Mouse (Mus musculus) forebrain, embryonic 12.5 days (tissue): Measurements from ENCODE around the gene Mrtfb. TPM values are rescaled to one million over a fixed set of nuclear protein-coding genes. Genes with fewer than 3 reads are reported as not detected.
"Not testable (repeated sequence)": the region's sequence is repeated elsewhere in the genome, so short reads cannot be mapped to it uniquely, and the experiment has no call there.

Experiments used
- ATAC-seq: fragments of 200-750 bp; cut with Nextera tagmentation; 2 replicates; pipeline ENCODE4 v1.8.0; 2017; ENCODE audit warnings: moderate TSS enrichment; ENCODE audit not compliant: low FRiP score
- H3K27ac ChIP-seq: fragments of 300-500 bp; sonication (generic); 2 replicates; pipeline ENCODE4 v1.5.1; 2016; ENCODE audit warnings: mild to moderate bottlenecking
- H3K27me3 ChIP-seq: fragments of 300-500 bp; sonication (generic); 2 replicates; pipeline ENCODE4 v1.6.1; 2016; ENCODE audit warnings: mild to moderate bottlenecking
- H3K36me3 ChIP-seq: fragments of 300-500 bp; sonication (generic); replicated peaks from 2 replicates; pipeline ENCODE4 v1.6.1; 2016; ENCODE audit warnings: mild to moderate bottlenecking
- H3K4me1 ChIP-seq: fragments of 300-500 bp; sonication (generic); 2 replicates; pipeline ENCODE4 v1.6.1; 2016
- H3K4me2 ChIP-seq: fragments of 300-500 bp; sonication (generic); 2 replicates; pipeline ENCODE4 v1.6.1; 2016; ENCODE audit warnings: mild to moderate bottlenecking, moderate library complexity
- H3K4me3 ChIP-seq: fragments of 300-500 bp; sonication (generic); replicated peaks from 2 replicates; pipeline ENCODE4 v1.5.1; 2016; ENCODE audit warnings: mild to moderate bottlenecking
- H3K9ac ChIP-seq: fragments of 300-500 bp; sonication (generic); 2 replicates; pipeline ENCODE4 v1.6.1; 2016; ENCODE audit warnings: mild to moderate bottlenecking
- H3K9me3 ChIP-seq: fragments of 300-500 bp; sonication (generic); 2 replicates; pipeline ENCODE4 v1.6.1; 2016
- WGBS: fragments of 180-500 bp; shearing (Covaris S2); methylation state at CpG from one replicate; pipeline ENCODE4 v1.1.7; 2016; 5-methylcytosine and 5-hydroxymethylcytosine counted together
- polyA plus RNA-seq: library from polyadenylated mRNA; unstranded; fragments of >200 nt; fragmentation: Nextera tagmentation; extraction: Ambion mirVana; gene quantifications from 2 replicates; pipeline ENCODE4 v1.2.1, GENCODE M21; 2016

Mrtfb gene
- polyA plus RNA-seq, 1 experiment from 2014 or later: 15.5 TPM

DNA sequence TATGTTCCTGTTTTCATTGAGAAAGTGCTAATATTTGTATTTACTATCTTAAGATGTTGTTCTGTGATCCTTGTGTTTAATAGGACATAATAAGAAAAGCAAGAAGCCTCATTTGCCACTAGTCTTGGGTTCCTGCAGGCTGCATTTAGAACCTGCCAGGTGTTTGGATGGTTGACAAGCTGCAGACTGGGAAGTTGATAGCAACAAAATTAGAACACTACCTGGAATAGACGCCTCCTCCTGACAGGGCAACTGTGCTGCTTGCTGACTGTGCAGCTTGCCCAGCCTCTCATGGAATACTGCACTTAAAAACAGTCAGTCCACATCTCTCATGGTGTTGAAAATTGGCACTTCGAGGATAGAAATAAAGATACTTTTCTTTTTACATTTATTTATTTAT, 76.3 kb downstream of the Mrtfb start:
- Histone ChIP-seq H3K4me3 (no peak overlapping the region), H3K27me3 (no peaks in the 10 kb centered on the region), H3K27ac (no peak overlapping the region), H3K4me2 (no peak overlapping the region), H3K9ac (no peak overlapping the region), H3K36me3 (no peaks in the 10 kb centered on the region), H3K9me3 (no peaks in the 10 kb centered on the region), H3K4me1 (peaks cover 5% of the 10 kb centered on the region)
- ATAC-seq: no peak
- 92% methylated on average over 2 of the region's 2 CpGs for WGBS

DNA sequence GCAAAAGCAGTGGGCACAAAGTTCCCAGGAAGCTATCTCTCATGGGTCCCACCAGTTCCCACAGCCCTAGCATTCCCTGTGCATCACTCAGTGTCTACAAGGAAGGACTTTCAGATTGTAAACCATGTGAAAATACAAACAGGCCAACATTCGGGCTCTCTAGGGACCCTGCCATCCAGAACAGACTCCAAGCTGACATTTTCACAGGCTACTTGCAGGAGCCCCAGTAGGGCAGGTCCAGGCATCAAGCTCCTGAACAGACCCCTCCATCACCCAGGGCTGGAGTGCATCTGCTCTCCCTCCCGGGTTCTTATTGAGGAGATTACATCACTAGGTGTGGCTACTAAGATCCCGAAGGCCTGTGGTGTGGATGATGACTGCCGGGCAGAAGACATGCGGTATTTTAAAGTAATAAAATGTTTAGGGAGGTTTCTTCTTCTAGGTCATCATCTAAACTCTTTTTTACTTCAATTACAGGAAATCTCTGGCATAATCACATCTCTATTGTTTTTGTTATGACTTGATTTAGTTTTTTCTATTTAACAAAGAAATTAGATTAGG, 77.6 kb downstream of the Mrtfb start:
- Histone ChIP-seq H3K27me3 (no peaks in the 10 kb centered on the region), H3K4me2 (no peak overlapping the region), H3K9ac (no peak overlapping the region), H3K27ac (no peak overlapping the region), H3K36me3 (no peaks in the 10 kb centered on the region), H3K9me3 (no peaks in the 10 kb centered on the region), H3K4me3 (no peak overlapping the region), H3K4me1 (peaks cover 5% of the 10 kb centered on the region)
- WGBS: 84% methylated on average over 5 of the region's 5 CpGs
- ATAC-seq: no peak

DNA sequence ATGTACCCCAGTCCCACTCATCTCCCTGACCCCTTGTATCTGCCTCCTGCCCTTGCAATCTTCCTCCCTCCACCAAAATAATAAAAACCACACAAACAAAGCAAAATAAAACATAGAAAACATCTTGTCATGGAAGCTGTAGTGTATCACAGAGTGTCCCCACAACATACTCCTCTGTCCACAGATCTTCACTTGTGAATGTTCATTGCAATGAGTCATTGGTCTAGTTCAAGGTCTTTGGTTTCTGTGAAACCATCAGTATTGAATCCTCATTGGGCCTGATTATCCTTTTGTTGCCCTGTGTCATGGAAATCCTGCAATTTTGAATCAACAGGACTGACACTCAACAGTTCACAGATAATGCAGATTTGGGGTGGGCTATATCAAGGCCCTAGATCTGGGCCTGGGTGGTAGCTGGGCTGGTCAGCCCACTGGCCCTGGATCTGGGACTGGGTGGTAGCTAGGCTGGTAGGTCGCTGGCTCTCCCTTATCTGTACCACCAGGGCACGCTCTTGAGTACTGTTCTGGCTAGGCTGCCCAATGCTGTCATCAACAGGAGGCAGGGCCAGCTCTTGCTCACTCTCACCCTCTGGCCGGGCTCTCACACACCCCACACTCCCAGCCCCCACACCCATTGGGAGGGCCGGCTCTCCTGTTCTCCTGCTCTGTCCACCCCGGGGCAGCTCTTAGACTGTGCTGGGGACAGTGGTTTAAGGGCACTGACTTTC, 80.4 kb downstream of the Mrtfb start:
- no peak for ATAC-seq

DNA sequence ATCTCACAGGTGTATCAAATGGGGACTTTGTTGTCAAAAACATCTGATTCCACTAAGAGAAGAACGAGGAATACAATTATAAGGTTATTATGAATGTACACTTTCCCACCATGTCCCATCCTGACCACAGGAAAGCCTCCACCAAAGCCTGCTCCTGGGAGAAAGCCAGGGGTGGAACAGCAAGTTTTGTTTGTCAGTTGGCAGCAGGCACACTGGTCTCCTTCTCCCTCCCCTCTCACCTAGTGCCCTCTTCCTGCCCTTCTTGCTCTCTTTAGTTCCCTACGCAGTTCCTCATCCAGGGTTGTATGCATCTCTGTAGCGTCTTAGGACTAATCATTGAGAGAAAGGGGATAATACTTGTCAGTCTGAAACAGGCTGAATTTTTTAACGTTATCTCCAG, 81.8 kb downstream of the Mrtfb start:
- Histone ChIP-seq H3K4me3 (no peak overlapping the region), H3K9me3 (no peaks in the 10 kb centered on the region), H3K9ac (no peak overlapping the region), H3K4me1 (no peaks in the 10 kb centered on the region), H3K4me2 (no peak overlapping the region), H3K27ac (no peak overlapping the region), H3K36me3 (no peaks in the 10 kb centered on the region), H3K27me3 (no peaks in the 10 kb centered on the region)
- WGBS: 79% methylated on average over 4 of the region's 4 CpGs
- ATAC-seq: no peak

More for the DNA sequence above, 80.4 kb downstream of the Mrtfb start:
- Histone ChIP-seq H3K4me1 (no peaks in the 10 kb centered on the region), H3K9me3 (no peaks in the 10 kb centered on the region), H3K27ac (no peak overlapping the region), H3K36me3 (no peaks in the 10 kb centered on the region), H3K27me3 (no peaks in the 10 kb centered on the region), H3K9ac (no peak overlapping the region), H3K4me2 (no peak overlapping the region), H3K4me3 (no peak overlapping the region)
- whole genome bisulfite sequencing: 65% methylated on average over 5 of the region's 5 CpGs

- Histone ChIP-seq H3K4me1 (no peaks in the 10 kb centered on the region), H3K4me3 (no peak overlapping the region), H3K36me3 (no peaks in the 10 kb centered on the region), H3K27ac (no peak overlapping the region), H3K9me3 (no peaks in the 10 kb centered on the region), H3K27me3 (no peaks in the 10 kb centered on the region), H3K9ac (no peak overlapping the region), H3K4me2 (no peak overlapping the region)
- ATAC-seq: no peak
- 90% methylated on average over 6 of the region's 6 CpGs for WGBS
Observed at GRCm38 (mm10) chr16:13339433-13339832, 83.2 kb downstream of the Mrtfb start.

- WGBS: 91% methylated on average over 2 of the region's 2 CpGs
- H3K9me3 ChIP-seq, H3K4me1 ChIP-seq, H3K9ac ChIP-seq, H3K27me3 ChIP-seq, H3K27ac ChIP-seq, ATAC-seq, H3K36me3 ChIP-seq, H3K4me2 ChIP-seq, H3K4me3 ChIP-seq: not testable (repeated sequence)
Observed at GRCm38 (mm10) chr16:13345822-13346221, 89.5 kb downstream of the Mrtfb start.

DNA sequence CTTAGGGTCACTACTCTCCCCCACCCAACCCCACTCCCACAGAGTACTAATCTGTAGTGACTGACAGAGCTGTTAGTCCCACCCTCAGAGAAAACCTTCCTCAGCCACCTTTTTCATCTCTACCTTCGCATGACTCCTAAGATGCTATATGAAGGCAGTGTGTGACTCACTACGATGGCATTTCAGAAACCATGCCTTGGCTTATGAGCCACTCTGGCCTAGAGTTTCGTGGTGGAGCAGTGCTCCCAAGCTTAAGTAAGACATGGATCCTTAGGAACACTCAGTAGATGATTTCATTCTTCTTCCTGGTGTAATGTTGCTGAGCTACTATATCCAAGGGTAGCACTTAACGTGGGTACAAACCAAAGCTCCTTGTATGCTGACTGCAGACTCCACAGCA, 94.4 kb downstream of the Mrtfb start:
- 90% methylated on average over 4 of the region's 4 CpGs for WGBS
- H3K27me3 ChIP-seq: no peaks in the 10 kb centered on the region

DNA sequence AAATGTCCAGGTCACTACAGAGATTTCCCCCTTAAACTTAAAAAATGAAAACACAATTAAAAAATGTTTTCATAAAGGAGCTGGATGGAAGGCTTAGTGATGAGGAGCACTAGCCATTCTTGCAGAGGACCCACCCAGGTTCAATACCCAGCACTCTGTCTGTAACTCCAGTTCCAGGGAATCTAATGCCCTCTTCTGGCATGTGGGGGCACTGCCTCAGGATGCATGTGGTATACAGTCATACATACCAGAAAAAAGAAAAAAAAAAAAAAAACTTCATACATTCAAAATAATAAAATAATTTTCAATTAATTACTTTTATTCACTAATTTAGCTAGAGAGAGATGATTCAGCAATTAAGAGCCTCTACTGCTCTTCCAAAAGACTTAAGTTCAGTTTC, 95.0 kb downstream of the Mrtfb start:
- no peak for ATAC-seq
- Histone ChIP-seq H3K27ac (no peak overlapping the region), H3K36me3 (no peaks in the 10 kb centered on the region), H3K27me3 (no peaks in the 10 kb centered on the region), H3K9me3 (no peaks in the 10 kb centered on the region), H3K9ac (no peak overlapping the region), H3K4me1 (peaks cover 5% of the 10 kb centered on the region; the same call in 1 of the 2 replicates), H3K4me3 (no peak overlapping the region), H3K4me2 (no peak overlapping the region)

More for the DNA sequence above, 94.4 kb downstream of the Mrtfb start:
- peaks cover 5% of the 10 kb centered on the region; the same call in 1 of the 2 replicates for H3K4me1 ChIP-seq
- H3K4me3 ChIP-seq: no peak overlapping the region
- H3K36me3 ChIP-seq: no peaks in the 10 kb centered on the region
- H3K4me2 ChIP-seq: no peak overlapping the region
- H3K9ac ChIP-seq: no peak overlapping the region
- no peak overlapping the region for H3K27ac ChIP-seq
- H3K9me3 ChIP-seq: no peaks in the 10 kb centered on the region
- ATAC-seq: no peak

GRCm38 (mm10) chr16:13353927-13354326, 97.6 kb downstream of the Mrtfb start:
- no peak for ATAC-seq
- Histone ChIP-seq H3K36me3 (no peaks in the 10 kb centered on the region), H3K4me2 (no peak overlapping the region), H3K9ac (no peak overlapping the region), H3K4me3 (no peak overlapping the region), H3K4me1 (peaks cover 17% of the 10 kb centered on the region), H3K27me3 (no peaks in the 10 kb centered on the region), H3K27ac (no peak overlapping the region), H3K9me3 (no peaks in the 10 kb centered on the region)
- WGBS: 33% methylated on average over 4 of the region's 4 CpGs

DNA sequence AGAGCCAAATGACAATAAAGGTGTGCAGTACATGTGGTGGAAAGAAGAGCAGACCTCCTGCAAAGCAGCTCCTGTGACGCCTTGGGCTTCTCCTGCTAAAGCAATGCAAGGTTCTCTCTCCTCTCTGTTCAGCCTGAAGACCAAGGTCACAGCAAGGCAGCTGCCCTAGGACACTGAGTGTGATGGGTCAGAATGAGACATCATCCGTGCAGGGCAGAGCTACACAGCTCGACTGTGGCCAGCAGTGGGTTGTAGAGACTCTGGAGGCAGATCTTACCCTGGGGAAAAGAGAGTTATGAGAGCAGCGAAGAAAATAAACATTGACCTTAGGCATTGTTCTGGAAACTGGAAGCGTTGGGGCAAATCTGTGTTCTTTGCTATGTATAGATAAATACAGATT, 98.2 kb downstream of the Mrtfb start:
- H3K4me3 ChIP-seq: no peak overlapping the region
- 83% methylated on average over 5 of the region's 5 CpGs for WGBS
- no peak for ATAC-seq
- no peak overlapping the region for H3K9ac ChIP-seq
- no peaks in the 10 kb centered on the region for H3K27me3 ChIP-seq
- H3K4me2 ChIP-seq: no peak overlapping the region
- peaks cover 17% of the 10 kb centered on the region for H3K4me1 ChIP-seq
- H3K9me3 ChIP-seq: no peaks in the 10 kb centered on the region
- H3K27ac ChIP-seq: no peak overlapping the region
- H3K36me3 ChIP-seq: no peaks in the 10 kb centered on the region

DNA sequence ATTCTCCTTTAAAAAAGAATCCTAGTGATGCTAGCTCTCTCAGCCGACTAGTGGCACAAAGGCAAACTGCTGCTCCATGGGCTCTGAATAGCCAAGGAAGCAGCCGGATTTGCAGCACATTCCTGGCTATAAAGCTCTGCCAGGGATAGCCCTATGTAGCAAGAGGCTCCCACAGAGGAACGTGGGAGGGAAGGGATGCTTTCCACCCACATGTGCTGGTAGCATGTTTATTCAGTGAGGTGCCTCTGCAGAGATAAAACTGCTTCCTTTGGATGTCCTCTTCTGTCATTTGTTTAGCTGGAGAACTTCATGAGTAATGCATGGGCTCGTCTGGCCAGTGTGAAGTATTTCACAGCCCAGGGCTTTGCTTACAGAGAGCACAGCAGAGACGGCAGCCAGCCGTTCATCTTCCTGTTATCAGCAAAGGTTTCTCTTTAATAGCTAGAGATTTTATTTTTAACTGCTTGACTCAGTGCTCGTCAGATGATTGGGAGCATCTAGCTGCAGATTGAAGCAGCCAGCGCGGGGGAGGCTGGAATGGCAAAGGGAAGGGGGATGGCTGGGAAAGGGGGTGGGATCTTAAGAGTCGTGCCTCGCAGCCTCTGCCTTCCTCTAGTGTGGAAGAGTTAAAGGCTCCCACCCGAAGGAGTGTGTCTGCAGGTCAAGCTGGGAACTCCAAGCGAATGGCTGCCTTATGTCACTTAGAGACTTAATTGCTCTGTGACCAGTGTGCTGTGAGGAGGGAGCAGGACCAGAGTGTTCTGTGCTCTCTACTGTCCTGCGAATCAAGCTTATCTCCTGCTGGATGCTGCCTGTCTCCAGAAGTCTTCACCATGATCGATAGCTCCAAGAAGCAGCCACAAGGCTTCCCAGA, 101.8 kb downstream of the Mrtfb start:
- WGBS: 28% methylated on average over 15 of the region's 15 CpGs
- peak overlapping the region; percentile 9; the same call in 1 of the 2 replicates for H3K4me3 ChIP-seq
- H3K4me1 ChIP-seq: peaks cover 17% of the 10 kb centered on the region
- H3K4me2 ChIP-seq: peak overlapping the region; percentile 41
- H3K9ac ChIP-seq: no peak overlapping the region
- peak overlapping the region; percentile 53; the same call in 1 of the 2 replicates for H3K27ac ChIP-seq
- no peaks in the 10 kb centered on the region for H3K9me3 ChIP-seq
- ATAC-seq: peak; percentile 74
- no peaks in the 10 kb centered on the region for H3K36me3 ChIP-seq
- H3K27me3 ChIP-seq: no peaks in the 10 kb centered on the region

- Histone ChIP-seq H3K36me3 (no peaks in the 10 kb centered on the region), H3K4me1 (peaks cover 16% of the 10 kb centered on the region), H3K27me3 (no peaks in the 10 kb centered on the region), H3K27ac (no peak overlapping the region), H3K4me3 (no peak overlapping the region), H3K9me3 (no peaks in the 10 kb centered on the region), H3K9ac (no peak overlapping the region), H3K4me2 (no peak overlapping the region)
- no peak for ATAC-seq
Observed at GRCm38 (mm10) chr16:13358741-13359140, 102.5 kb downstream of the Mrtfb start.
